Mouse (Mus musculus): ENCODE results near the gene Brd3.

GRCm38 (mm10) chr2:27430621-27431020 lies 76.8 kb downstream of the Brd3 start:
- TF ChIP-seq GATA1 (IDR thresholded peaks at IDR 0.05; ENCODE audit: low read depth, low read length) (no peak), RAD21 (IDR thresholded peaks at IDR 0.05; ENCODE audit: low read depth, low read length) (no peak), UBTF (IDR thresholded peaks at IDR 0.05; ENCODE audit: borderline replicate concordance, insufficient read depth, low read depth, low read length) (no peak), USF1 (IDR thresholded peaks at IDR 0.05; ENCODE audit: low read depth, low read length) (no peak), CTCF (IDR thresholded peaks at IDR 0.05 in 2 of 3, conservative IDR thresholded peaks at IDR 0.05 in 1 of 3; ENCODE audit: control insufficient read depth in 1 of 3, insufficient read depth in 1 of 3, low read depth in 2 of 3, low read length in 3 of 3, poor library complexity in 1 of 3, severe bottlenecking in 1 of 3) (no peak), POLR2AphosphoS2 (IDR thresholded peaks at IDR 0.05; ENCODE audit: low read length) (no peak), ELF1 (IDR thresholded peaks at IDR 0.05; ENCODE audit: low read depth, low read length) (no peak)

All from MEL (cell line).